Mouse (Mus musculus) embryonic facial prominence, embryonic 10.5 days (tissue): ENCODE measurements around the gene 4930453N24Rik. TPM values are rescaled to one million over a fixed set of nuclear protein-coding genes. Genes with fewer than 3 reads are reported as not detected.

Experiments used
- DNase-seq: peaks from one replicate; pipeline ENCODE4 v3.0.0-alpha.2; 2017; ENCODE audit warnings: low spot score
- H3K27ac ChIP-seq: fragments of 300-500 bp; sonication (generic); replicated peaks from 2 replicates; pipeline ENCODE4 v1.5.1; 2016; ENCODE audit warnings: mild to moderate bottlenecking
- H3K27me3 ChIP-seq: fragments of 300-500 bp; sonication (generic); replicated peaks from 2 replicates; pipeline ENCODE4 v1.6.1; 2016; ENCODE audit warnings: low read depth, mild to moderate bottlenecking; ENCODE audit not compliant: poor library complexity, severe bottlenecking
- H3K36me3 ChIP-seq: fragments of 300-500 bp; sonication (generic); replicated peaks from 2 replicates; pipeline ENCODE4 v1.6.1; 2016; ENCODE audit warnings: mild to moderate bottlenecking, moderate library complexity
- H3K4me1 ChIP-seq: fragments of 300-500 bp; sonication (generic); 2 replicates; pipeline ENCODE4 v1.6.1; 2016
- H3K4me3 ChIP-seq: fragments of 300-500 bp; sonication (generic); 2 replicates; pipeline ENCODE4 v1.5.1; 2016; ENCODE audit warnings: mild to moderate bottlenecking, moderate library complexity
- H3K9me3 ChIP-seq: fragments of 300-500 bp; sonication (generic); 2 replicates; pipeline ENCODE4 v1.6.1; 2016; ENCODE audit warnings: mild to moderate bottlenecking
- WGBS: fragments of 180-500 bp; shearing (Covaris S2); methylation state at CpG from one replicate; pipeline ENCODE4 v1.1.7; 2016; 5-methylcytosine and 5-hydroxymethylcytosine counted together
- polyA plus RNA-seq: library from polyadenylated mRNA; unstranded; fragments of >200 nt; fragmentation: Nextera tagmentation; extraction: Ambion mirVana; gene quantifications from 2 replicates; pipeline ENCODE4 v1.2.1, GENCODE M21; 2016

Gene 4930453N24Rik
- polyA plus RNA-seq, 1 experiment from 2014 or later: 29.2 TPM

GRCm38 (mm10) chr16:64757666-64758400, 13.1 kb downstream of the 4930453N24Rik start:
- Histone ChIP-seq H3K9me3 (peaks cover 1% of the 10 kb centered on the region), H3K4me3 (no peak overlapping the region), H3K36me3 (peaks cover 22% of the 10 kb centered on the region), H3K4me1 (0 out of 2 replicates have a peak, but pooled peaks cover 5% of the 10 kb centered on the region), H3K27ac (no peak overlapping the region), H3K27me3 (no peaks in the 10 kb centered on the region)
- no peak for DNase-seq
- WGBS: 85% methylated on average over 7 of the region's 7 CpGs

DNA sequence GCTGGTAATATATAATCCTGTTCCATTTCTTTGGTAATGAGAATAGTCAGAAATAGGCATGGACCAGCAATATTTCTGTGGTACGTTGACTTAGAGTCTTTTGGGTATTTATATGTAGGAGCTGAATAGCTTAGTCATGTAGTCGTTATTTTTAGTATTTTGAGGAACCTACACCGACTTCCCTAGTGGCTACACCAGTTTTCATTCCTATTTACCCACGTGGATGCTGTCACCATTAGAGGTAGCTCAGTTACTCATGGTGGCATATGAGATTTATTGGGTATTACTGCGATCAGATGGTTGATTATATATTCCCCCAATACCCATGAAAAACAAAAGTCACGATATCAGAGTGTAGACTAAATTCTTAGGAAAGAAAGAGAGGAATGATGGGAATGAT, 14.6 kb downstream of the 4930453N24Rik start:
- Histone ChIP-seq H3K27ac (no peak overlapping the region), H3K4me1 (0 out of 2 replicates have a peak, but pooled peaks cover 5% of the 10 kb centered on the region), H3K4me3 (no peak overlapping the region), H3K9me3 (no peaks in the 10 kb centered on the region), H3K27me3 (no peaks in the 10 kb centered on the region), H3K36me3 (peaks cover 7% of the 10 kb centered on the region)
- WGBS: 85% methylated on average over 6 of the region's 6 CpGs
- DNase-seq: no peak

GRCm38 (mm10) chr16:64754743-64755139, 16.2 kb downstream of the 4930453N24Rik start:
- Histone ChIP-seq H3K9me3 (no peaks in the 10 kb centered on the region), H3K4me1 (0 out of 2 replicates have a peak, but pooled peaks cover 5% of the 10 kb centered on the region), H3K27ac (no peak overlapping the region), H3K36me3 (no peaks in the 10 kb centered on the region), H3K4me3 (no peak overlapping the region), H3K27me3 (no peaks in the 10 kb centered on the region)
- DNase-seq: peak; percentile 44
- WGBS: 45% methylated on average over 3 of the region's 3 CpGs

- H3K4me1 ChIP-seq: 0 out of 2 replicates have a peak, but pooled peaks cover 5% of the 10 kb centered on the region
- H3K36me3 ChIP-seq: no peaks in the 10 kb centered on the region
- 60% methylated on average over 3 of the region's 3 CpGs for WGBS
- no peak for DNase-seq
- H3K4me3 ChIP-seq: no peak overlapping the region
- no peak overlapping the region for H3K27ac ChIP-seq
- no peaks in the 10 kb centered on the region for H3K27me3 ChIP-seq
- H3K9me3 ChIP-seq: no peaks in the 10 kb centered on the region
Observed at GRCm38 (mm10) chr16:64753990-64754742, 16.8 kb downstream of the 4930453N24Rik start.

- 10% methylated on average over 10 of the region's 10 CpGs for WGBS
Observed at GRCm38 (mm10) chr16:64748237-64748636, 22.7 kb downstream of the 4930453N24Rik start.

GRCm38 (mm10) chr16:64745089-64745488, 25.9 kb downstream of the 4930453N24Rik start:
- H3K36me3 ChIP-seq: no peaks in the 10 kb centered on the region

More at GRCm38 (mm10) chr16:64748237-64748636, 22.7 kb downstream of the 4930453N24Rik start:
- no peak overlapping the region for H3K4me3 ChIP-seq
- no peaks in the 10 kb centered on the region for H3K36me3 ChIP-seq
- H3K27me3 ChIP-seq: no peaks in the 10 kb centered on the region
- H3K27ac ChIP-seq: no peak overlapping the region
- peak; percentile 78 for DNase-seq
- no peaks in the 10 kb centered on the region for H3K9me3 ChIP-seq
- H3K4me1 ChIP-seq: no peaks in the 10 kb centered on the region

GRCm38 (mm10) chr16:64737289-64737688, 33.7 kb downstream of the 4930453N24Rik start:
- DNase-seq: no peak
- no peaks in the 10 kb centered on the region for H3K9me3 ChIP-seq
- WGBS: 62% methylated on average over 5 of the region's 5 CpGs
- no peaks in the 10 kb centered on the region for H3K4me1 ChIP-seq
- no peaks in the 10 kb centered on the region for H3K27me3 ChIP-seq
- no peaks in the 10 kb centered on the region for H3K36me3 ChIP-seq
- no peak overlapping the region; the same call in 1 of the 2 replicates for H3K27ac ChIP-seq
- no peak overlapping the region for H3K4me3 ChIP-seq

More at GRCm38 (mm10) chr16:64745089-64745488, 25.9 kb downstream of the 4930453N24Rik start:
- Histone ChIP-seq H3K4me1 (no peaks in the 10 kb centered on the region), H3K9me3 (no peaks in the 10 kb centered on the region), H3K27ac (no peak overlapping the region), H3K4me3 (no peak overlapping the region), H3K27me3 (no peaks in the 10 kb centered on the region)
- no peak for DNase-seq
- WGBS: 88% methylated on average over 4 of the region's 4 CpGs

DNA sequence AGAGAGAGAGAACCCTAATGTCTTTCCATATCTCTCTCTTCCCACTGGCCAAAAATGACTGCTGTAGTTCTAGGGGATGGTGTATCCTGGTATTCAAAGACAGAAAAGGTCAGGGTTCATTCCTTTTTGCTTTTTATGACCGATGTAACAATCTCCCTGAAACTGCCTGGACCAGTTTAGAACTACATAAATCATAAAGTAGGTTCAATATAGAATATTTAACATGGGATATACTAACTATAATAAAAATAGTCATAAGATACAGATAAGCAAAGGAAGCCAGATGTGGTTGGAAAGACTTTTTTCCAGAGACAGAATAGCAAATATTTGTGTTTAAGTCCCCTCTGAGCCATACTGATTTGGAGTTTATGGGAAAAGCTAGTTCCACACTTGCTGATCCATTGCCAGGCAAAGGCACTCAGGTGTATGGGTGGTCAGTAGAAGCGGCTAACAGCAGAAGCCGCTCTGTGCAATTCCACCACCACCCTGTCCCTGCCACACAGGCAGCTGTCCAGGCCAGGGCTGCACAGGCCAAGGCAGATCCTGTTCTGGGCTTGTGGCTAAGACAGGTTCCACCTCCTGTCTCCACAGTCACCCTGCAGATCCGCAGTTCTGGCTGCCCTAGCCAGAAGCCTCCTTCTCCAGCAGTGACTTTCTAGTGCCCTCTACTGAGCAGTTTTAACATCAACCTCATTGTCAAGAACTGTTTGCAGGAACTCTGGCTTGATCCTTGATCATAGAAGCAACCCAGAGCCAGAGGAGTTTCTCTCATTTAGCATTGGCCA, 47.5 kb downstream of the 4930453N24Rik start:
- Histone ChIP-seq H3K4me1 (peaks cover 13% of the 10 kb centered on the region; the same call in 1 of the 2 replicates), H3K36me3 (no peaks in the 10 kb centered on the region), H3K4me3 (no peak overlapping the region), H3K27me3 (no peaks in the 10 kb centered on the region), H3K27ac (no peak overlapping the region), H3K9me3 (no peaks in the 10 kb centered on the region)
- WGBS: 53% methylated on average over 4 of the region's 4 CpGs
- DNase-seq: peak; percentile 64

DNA sequence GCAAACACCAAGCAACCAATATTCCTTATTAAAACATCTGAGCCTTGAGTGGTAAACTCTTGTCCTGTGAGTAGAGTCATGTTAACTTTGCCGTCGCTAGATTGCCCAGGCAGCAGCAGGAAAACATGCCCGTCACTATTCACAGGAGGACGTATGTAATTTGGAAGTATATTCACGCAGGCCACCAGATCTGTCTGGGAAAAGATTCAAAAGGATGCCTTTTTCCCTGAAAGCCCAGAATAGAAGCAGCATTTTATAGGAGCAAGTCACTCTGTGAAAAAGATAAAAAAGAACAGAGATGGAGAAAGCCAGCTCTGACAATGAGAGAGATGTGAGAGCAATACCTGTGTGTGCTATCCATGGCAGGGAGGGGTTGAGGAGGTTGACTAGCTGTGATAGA, 49.4 kb downstream of the 4930453N24Rik start:
- Histone ChIP-seq H3K4me1 (peaks cover 14% of the 10 kb centered on the region; the same call in 1 of the 2 replicates), H3K4me3 (no peak overlapping the region), H3K27me3 (no peaks in the 10 kb centered on the region), H3K9me3 (no peaks in the 10 kb centered on the region), H3K27ac (no peak overlapping the region), H3K36me3 (no peaks in the 10 kb centered on the region)
- 85% methylated on average over 5 of the region's 5 CpGs for WGBS
- DNase-seq: no peak

- WGBS: 42% methylated on average over 7 of the region's 7 CpGs
- no peaks in the 10 kb centered on the region for H3K36me3 ChIP-seq
- H3K27me3 ChIP-seq: no peaks in the 10 kb centered on the region
- no peak overlapping the region for H3K27ac ChIP-seq
- peaks cover 14% of the 10 kb centered on the region; the same call in 1 of the 2 replicates for H3K4me1 ChIP-seq
- DNase-seq: peak; percentile 28
- no peaks in the 10 kb centered on the region for H3K9me3 ChIP-seq
- no peak overlapping the region for H3K4me3 ChIP-seq
Observed at GRCm38 (mm10) chr16:64719096-64719495, 51.9 kb downstream of the 4930453N24Rik start.

DNA sequence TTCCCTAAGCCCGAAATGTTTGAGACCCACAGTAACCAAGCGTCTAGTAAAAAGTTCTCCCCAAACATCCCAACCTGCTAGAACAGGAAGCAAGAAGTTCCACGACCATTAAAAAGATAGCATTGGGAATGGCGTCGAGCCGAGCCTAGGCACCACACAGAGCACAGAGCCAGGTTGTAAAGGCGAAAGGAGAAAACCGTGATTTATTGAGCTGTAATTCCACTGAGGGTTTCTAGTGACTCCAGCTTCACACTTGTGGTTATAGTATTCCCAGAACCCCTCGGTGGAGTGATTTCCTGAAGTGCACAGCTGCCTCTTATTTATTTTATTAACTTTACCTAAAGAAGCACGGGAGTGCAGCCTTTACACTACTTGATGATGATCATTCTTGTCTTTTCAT, 53.1 kb downstream of the 4930453N24Rik start:
- 79% methylated on average over 10 of the region's 10 CpGs for WGBS
- no peaks in the 10 kb centered on the region for H3K36me3 ChIP-seq
- no peak for DNase-seq
- no peaks in the 10 kb centered on the region for H3K27me3 ChIP-seq
- no peak overlapping the region for H3K4me3 ChIP-seq
- H3K27ac ChIP-seq: no peak overlapping the region
- peaks cover 15% of the 10 kb centered on the region; the same call in 1 of the 2 replicates for H3K4me1 ChIP-seq
- H3K9me3 ChIP-seq: no peaks in the 10 kb centered on the region

GRCm38 (mm10) chr16:64711816-64712215, 59.1 kb downstream of the 4930453N24Rik start:
- Histone ChIP-seq H3K4me1 (0 out of 2 replicates have a peak, but pooled peaks cover 4% of the 10 kb centered on the region), H3K36me3 (no peaks in the 10 kb centered on the region), H3K27me3 (no peaks in the 10 kb centered on the region), H3K4me3 (no peak overlapping the region), H3K9me3 (no peaks in the 10 kb centered on the region), H3K27ac (no peak overlapping the region)
- WGBS: 88% methylated on average over 6 of the region's 6 CpGs
- DNase-seq: no peak
